Mouse (Mus musculus) embryonic facial prominence, embryonic 10.5 days (tissue): ENCODE measurements around the gene Man1a. TPM values are rescaled to one million over a fixed set of nuclear protein-coding genes. Genes with fewer than 3 reads are reported as not detected.
A peak's percentile ranks its signal among the peaks of the same experiment; 100 is the strongest.

Experiments
- DNase-seq: peaks from one replicate; pipeline ENCODE4 v3.0.0-alpha.2; 2017; ENCODE audit warnings: low spot score
- H3K27ac ChIP-seq: fragments of 300-500 bp; sonication (generic); replicated peaks from 2 replicates; pipeline ENCODE4 v1.5.1; 2016; ENCODE audit warnings: mild to moderate bottlenecking
- H3K27me3 ChIP-seq: fragments of 300-500 bp; sonication (generic); replicated peaks from 2 replicates; pipeline ENCODE4 v1.6.1; 2016; ENCODE audit warnings: low read depth, mild to moderate bottlenecking; ENCODE audit not compliant: poor library complexity, severe bottlenecking
- H3K36me3 ChIP-seq: fragments of 300-500 bp; sonication (generic); replicated peaks from 2 replicates; pipeline ENCODE4 v1.6.1; 2016; ENCODE audit warnings: mild to moderate bottlenecking, moderate library complexity
- H3K4me1 ChIP-seq: fragments of 300-500 bp; sonication (generic); 2 replicates; pipeline ENCODE4 v1.6.1; 2016
- H3K4me3 ChIP-seq: fragments of 300-500 bp; sonication (generic); 2 replicates; pipeline ENCODE4 v1.5.1; 2016; ENCODE audit warnings: mild to moderate bottlenecking, moderate library complexity
- H3K9me3 ChIP-seq: fragments of 300-500 bp; sonication (generic); 2 replicates; pipeline ENCODE4 v1.6.1; 2016; ENCODE audit warnings: mild to moderate bottlenecking
- WGBS: fragments of 180-500 bp; shearing (Covaris S2); methylation state at CpG from one replicate; pipeline ENCODE4 v1.1.7; 2016; 5-methylcytosine and 5-hydroxymethylcytosine counted together
- polyA plus RNA-seq: library from polyadenylated mRNA; unstranded; fragments of >200 nt; fragmentation: Nextera tagmentation; extraction: Ambion mirVana; gene quantifications from 2 replicates; pipeline ENCODE4 v1.2.1, GENCODE M21; 2016

Gene Man1a
- polyA plus RNA-seq, 1 experiment from 2014 or later = 1.9 TPM

GRCm38 (mm10) chr10:54059092-54059496 is 17.3 kb downstream of the Man1a start:
- Histone ChIP-seq H3K4me1 (peaks cover 14% of the 10 kb centered on the region), H3K9me3 (no peaks in the 10 kb centered on the region), H3K27ac (no peak overlapping the region), H3K36me3 (no peaks in the 10 kb centered on the region), H3K27me3 (no peaks in the 10 kb centered on the region), H3K4me3 (no peak overlapping the region)
- WGBS = 9% methylated on average over 3 of the region's 3 CpGs
- DNase-seq = peak; percentile 29

GRCm38 (mm10) chr10:54058657-54059056 is 17.8 kb downstream of the Man1a start:
- peaks cover 14% of the 10 kb centered on the region for H3K4me1 ChIP-seq

GRCm38 (mm10) chr10:54054188-54054587 is 22.2 kb downstream of the Man1a start:
- Histone ChIP-seq H3K4me3 (no peak overlapping the region), H3K27ac (no peak overlapping the region), H3K4me1 (peaks cover 6% of the 10 kb centered on the region), H3K27me3 (no peaks in the 10 kb centered on the region), H3K9me3 (no peaks in the 10 kb centered on the region), H3K36me3 (no peaks in the 10 kb centered on the region)
- no peak for DNase-seq
- WGBS = 88% methylated on average over 4 of the region's 4 CpGs

More at GRCm38 (mm10) chr10:54058657-54059056, 17.8 kb downstream of the Man1a start:
- no peaks in the 10 kb centered on the region for H3K9me3 ChIP-seq
- H3K36me3 ChIP-seq = no peaks in the 10 kb centered on the region
- no peaks in the 10 kb centered on the region for H3K27me3 ChIP-seq
- DNase-seq = no peak
- WGBS = 68% methylated on average over 3 of the region's 3 CpGs
- H3K27ac ChIP-seq = no peak overlapping the region
- no peak overlapping the region for H3K4me3 ChIP-seq

GRCm38 (mm10) chr10:54047885-54048284 is 28.5 kb downstream of the Man1a start:
- Histone ChIP-seq H3K4me3 (no peak overlapping the region), H3K4me1 (peaks cover 6% of the 10 kb centered on the region), H3K9me3 (no peaks in the 10 kb centered on the region), H3K36me3 (no peaks in the 10 kb centered on the region), H3K27ac (no peak overlapping the region), H3K27me3 (no peaks in the 10 kb centered on the region)
- WGBS = 79% methylated on average over 4 of the region's 4 CpGs
- peak; percentile 15 for DNase-seq

GRCm38 (mm10) chr10:54043358-54043757 is 33.1 kb downstream of the Man1a start:
- Histone ChIP-seq H3K27ac (no peak overlapping the region), H3K4me1 (peaks cover 6% of the 10 kb centered on the region), H3K9me3 (no peaks in the 10 kb centered on the region), H3K36me3 (no peaks in the 10 kb centered on the region), H3K27me3 (no peaks in the 10 kb centered on the region), H3K4me3 (no peak overlapping the region)
- WGBS = 93% methylated on average over 3 of the region's 3 CpGs
- no peak for DNase-seq

GRCm38 (mm10) chr10:54042212-54042840 is 34.1 kb downstream of the Man1a start:
- no peak overlapping the region for H3K27ac ChIP-seq
- no peak overlapping the region for H3K4me3 ChIP-seq
- no peaks in the 10 kb centered on the region for H3K27me3 ChIP-seq
- WGBS = 90% methylated on average over 7 of the region's 7 CpGs
- H3K9me3 ChIP-seq = no peaks in the 10 kb centered on the region
- H3K4me1 ChIP-seq = no peaks in the 10 kb centered on the region
- no peaks in the 10 kb centered on the region for H3K36me3 ChIP-seq
- no peak for DNase-seq

- Histone ChIP-seq H3K4me1 (no peaks in the 10 kb centered on the region), H3K9me3 (no peaks in the 10 kb centered on the region), H3K27me3 (no peaks in the 10 kb centered on the region), H3K4me3 (no peak overlapping the region), H3K27ac (no peak overlapping the region; the same call in 1 of the 2 replicates), H3K36me3 (no peaks in the 10 kb centered on the region)
- 86% methylated on average over 11 of the region's 11 CpGs for WGBS
- no peak for DNase-seq
Measured at GRCm38 (mm10) chr10:54040261-54041165, 35.9 kb downstream of the Man1a start.

- Histone ChIP-seq H3K4me1 (no peaks in the 10 kb centered on the region), H3K36me3 (no peaks in the 10 kb centered on the region), H3K27ac (no peak overlapping the region), H3K4me3 (no peak overlapping the region), H3K9me3 (no peaks in the 10 kb centered on the region), H3K27me3 (no peaks in the 10 kb centered on the region)
- no peak for DNase-seq
- WGBS = 86% methylated on average over 4 of the region's 4 CpGs
Measured at GRCm38 (mm10) chr10:54039754-54040153, 36.7 kb downstream of the Man1a start.

GRCm38 (mm10) chr10:54038734-54039133 is 37.7 kb downstream of the Man1a start:
- Histone ChIP-seq H3K36me3 (no peaks in the 10 kb centered on the region), H3K4me1 (no peaks in the 10 kb centered on the region), H3K4me3 (no peak overlapping the region), H3K27ac (no peak overlapping the region), H3K9me3 (no peaks in the 10 kb centered on the region), H3K27me3 (no peaks in the 10 kb centered on the region)
- DNase-seq = no peak
- 87% methylated on average over 10 of the region's 10 CpGs for WGBS

- H3K36me3 ChIP-seq = no peaks in the 10 kb centered on the region
- H3K4me3 ChIP-seq = no peak overlapping the region
- no peak overlapping the region for H3K27ac ChIP-seq
- no peak for DNase-seq
- H3K27me3 ChIP-seq = no peaks in the 10 kb centered on the region
- WGBS = 89% methylated on average over 5 of the region's 5 CpGs
- no peaks in the 10 kb centered on the region for H3K9me3 ChIP-seq
- no peaks in the 10 kb centered on the region for H3K4me1 ChIP-seq
Measured at GRCm38 (mm10) chr10:54038180-54038579, 38.2 kb downstream of the Man1a start.

- no peak for DNase-seq
- Histone ChIP-seq H3K4me1 (no peaks in the 10 kb centered on the region), H3K9me3 (no peaks in the 10 kb centered on the region), H3K27ac (no peak overlapping the region), H3K36me3 (no peaks in the 10 kb centered on the region), H3K4me3 (no peak overlapping the region), H3K27me3 (no peaks in the 10 kb centered on the region)
- 91% methylated on average over 10 of the region's 10 CpGs for WGBS
Measured at GRCm38 (mm10) chr10:54037348-54038010, 38.9 kb downstream of the Man1a start.

- no peak for DNase-seq
- WGBS = 88% methylated on average over 1 of the region's 1 CpGs
- H3K27ac ChIP-seq = no peak overlapping the region
- no peaks in the 10 kb centered on the region for H3K27me3 ChIP-seq
- H3K36me3 ChIP-seq = no peaks in the 10 kb centered on the region
- no peaks in the 10 kb centered on the region for H3K9me3 ChIP-seq
- H3K4me1 ChIP-seq = no peaks in the 10 kb centered on the region
- H3K4me3 ChIP-seq = no peak overlapping the region
Measured at GRCm38 (mm10) chr10:54035586-54035985, 40.8 kb downstream of the Man1a start.
